Comparison of ENCODE assay signal across 18 mouse cellular contexts in the genomic region with DNA sequence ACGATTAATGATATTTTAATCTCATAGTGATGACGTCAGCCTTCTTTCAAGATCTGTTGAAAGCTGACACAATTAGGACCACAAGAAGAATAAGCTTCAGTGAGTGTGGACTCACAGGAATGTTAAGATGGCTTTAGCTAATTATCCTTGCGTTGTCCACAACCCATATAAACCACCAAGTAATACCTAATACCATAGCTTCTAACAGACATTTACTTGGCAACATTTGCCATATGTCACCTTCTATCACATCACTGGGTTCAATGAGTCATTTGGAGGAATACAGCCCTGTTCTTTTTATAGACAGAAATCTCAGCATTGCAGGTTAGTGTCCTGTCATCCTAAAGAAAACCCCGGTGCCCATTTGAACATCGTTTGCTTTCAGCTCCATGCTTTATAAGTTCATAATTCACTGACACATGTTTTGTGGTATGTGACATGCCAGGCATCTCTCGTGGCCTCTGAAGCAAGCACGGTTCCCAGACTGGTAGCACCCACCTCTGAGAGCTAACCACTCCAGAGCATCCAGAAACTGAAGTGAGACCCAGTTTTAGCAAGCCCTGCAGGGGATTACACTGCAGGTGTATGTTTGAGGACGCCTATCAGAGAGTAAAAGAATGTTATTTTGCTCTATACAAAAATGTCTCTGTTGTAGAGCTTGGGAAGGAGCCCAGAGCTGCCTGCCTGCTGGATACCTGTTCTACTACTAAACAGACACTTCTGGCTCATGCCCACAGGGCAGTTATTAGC.
DNase-seq lines count a peak whose midpoint lies in the region; ATAC-seq and TF ChIP-seq lines count a peak whose summit lies in the region.
"Had no signal": no experiment of that assay in that cellular context is flagged by ENCODE, and none has a peak within 500 bp of the region (broad histone marks: within the 10 kb centered on the region; RNA-seq: fewer than 3 reads in every experiment).

No protein-coding gene starts in this region.

- H3K4me3 ChIP-seq in forebrain, embryonic 13.5 days = no peak overlapping the region
- no peak overlapping the region for H3K4me3 ChIP-seq in forebrain, postnatal 0 days (ENCODE audit: low read depth, low read length)
- no peak overlapping the region for H3K4me3 ChIP-seq in midbrain, postnatal 0 days (ENCODE audit: low read depth, low read length)
- H3K4me3 ChIP-seq in midbrain, embryonic 11.5 days (ENCODE audit: low read depth, low read length) = no peak overlapping the region
- H3K4me3 ChIP-seq: hindbrain, embryonic 15.5 days; liver, embryonic 13.5 days; stomach, embryonic 15.5 days had no signal

- TF ChIP-seq CTCF in forebrain, postnatal 0 days (IDR thresholded peaks at IDR 0.05; ENCODE audit: low read depth) = no peak
- no peak for TF ChIP-seq CTCF in midbrain, postnatal 0 days (IDR thresholded peaks at IDR 0.05)

- H3K4me2 ChIP-seq in forebrain, embryonic 13.5 days = no peak overlapping the region
- H3K4me2 ChIP-seq in forebrain, postnatal 0 days (ENCODE audit: low read depth) = no peak overlapping the region
- no peak overlapping the region for H3K4me2 ChIP-seq in midbrain, postnatal 0 days (ENCODE audit: low read depth, low read length, poor library complexity, severe bottlenecking)
- no peak overlapping the region for H3K4me2 ChIP-seq in midbrain, embryonic 11.5 days
- H3K4me2 ChIP-seq: hindbrain, embryonic 15.5 days; liver, embryonic 13.5 days; stomach, embryonic 15.5 days had no signal

- WGBS in forebrain, embryonic 13.5 days = 53% methylated on average over 8 of the region's 8 CpGs
- whole genome bisulfite sequencing in forebrain, postnatal 0 days = 48% methylated on average over 8 of the region's 8 CpGs
- WGBS in midbrain, postnatal 0 days = 66% methylated on average over 8 of the region's 8 CpGs
- 80% methylated on average over 8 of the region's 8 CpGs for WGBS in midbrain, embryonic 11.5 days

- no peak overlapping the region for H3K27ac ChIP-seq in forebrain, embryonic 13.5 days
- no peak overlapping the region for H3K27ac ChIP-seq in forebrain, postnatal 0 days (ENCODE audit: low read depth, low read length)
- H3K27ac ChIP-seq in midbrain, postnatal 0 days (ENCODE audit: low read depth, low read length) = no peak overlapping the region
- H3K27ac ChIP-seq in midbrain, embryonic 11.5 days (ENCODE audit: low read depth, low read length) = no peak overlapping the region
- H3K27ac ChIP-seq: hindbrain, embryonic 15.5 days; liver, embryonic 13.5 days; stomach, embryonic 15.5 days had no signal

- no peak for DNase-seq in forebrain, postnatal 0 days
- DNase-seq in midbrain, postnatal 0 days (ENCODE audit: low spot score) = peak; percentile 59
- no peak for DNase-seq in midbrain, embryonic 11.5 days (ENCODE audit: low spot score, missing footprints)
- peak; percentile 84 to 87 for DNase-seq in cerebellum, postnatal 10 days
- peak; percentile 20 for DNase-seq in retina, postnatal 7 days (ENCODE audit: low read depth, low spot score)
- no peak for DNase-seq in spleen, postnatal 14 days (ENCODE audit: low spot score in 2 of 2)
- no peak for DNase-seq in lung, postnatal 10 days
- DNase-seq: adrenal gland, postnatal 10 days; heart, postnatal 10 days; kidney, adult 2 months; kidney, postnatal 36 days; liver, embryonic 13.5 days; midbrain, embryonic 14.5 days had no signal

- H3K36me3 ChIP-seq in forebrain, embryonic 13.5 days (ENCODE audit: poor library complexity, severe bottlenecking) = no peaks in the 10 kb centered on the region
- H3K36me3 ChIP-seq in forebrain, postnatal 0 days (ENCODE audit: insufficient read depth) = no peaks in the 10 kb centered on the region
- no peaks in the 10 kb centered on the region for H3K36me3 ChIP-seq in midbrain, postnatal 0 days (ENCODE audit: insufficient read depth, low read length)
- H3K36me3 ChIP-seq in midbrain, embryonic 11.5 days (ENCODE audit: control insufficient read depth, insufficient read depth, low read length) = no peaks in the 10 kb centered on the region
- H3K36me3 ChIP-seq: hindbrain, embryonic 15.5 days; liver, embryonic 13.5 days; stomach, embryonic 15.5 days had no signal

- ATAC-seq in forebrain, embryonic 13.5 days = 0 out of 2 replicates have a peak, but pooled peaks have one; percentile 30
- ATAC-seq in forebrain, postnatal 0 days = no peak
- no peak for ATAC-seq in midbrain, postnatal 0 days (ENCODE audit: low FRiP score)
- ATAC-seq in midbrain, embryonic 11.5 days (ENCODE audit: low FRiP score) = no peak
- ATAC-seq: forebrain, embryonic 16.5 days had no signal

- peaks cover 16% of the 10 kb centered on the region for H3K4me1 ChIP-seq in forebrain, embryonic 13.5 days
- H3K4me1 ChIP-seq in forebrain, postnatal 0 days (ENCODE audit: insufficient read depth) = no peaks in the 10 kb centered on the region
- H3K4me1 ChIP-seq in midbrain, postnatal 0 days (ENCODE audit: insufficient read depth, low read length) = no peaks in the 10 kb centered on the region
- no peaks in the 10 kb centered on the region for H3K4me1 ChIP-seq in midbrain, embryonic 11.5 days (ENCODE audit: control insufficient read depth, insufficient read depth, low read length)
- H3K4me1 ChIP-seq: hindbrain, embryonic 15.5 days; liver, embryonic 13.5 days; stomach, embryonic 15.5 days had no signal

- no peaks in the 10 kb centered on the region for H3K27me3 ChIP-seq in forebrain, embryonic 13.5 days
- no peaks in the 10 kb centered on the region for H3K27me3 ChIP-seq in forebrain, postnatal 0 days (ENCODE audit: insufficient read depth, low read length)
- no peaks in the 10 kb centered on the region for H3K27me3 ChIP-seq in midbrain, postnatal 0 days (ENCODE audit: insufficient read depth, low read length)
- no peaks in the 10 kb centered on the region for H3K27me3 ChIP-seq in midbrain, embryonic 11.5 days (ENCODE audit: control insufficient read depth, insufficient read depth, low read length)
- H3K27me3 ChIP-seq: CH12.LX; hindbrain, embryonic 15.5 days; liver, embryonic 13.5 days; stomach, embryonic 15.5 days had no signal

- H3K9ac ChIP-seq in forebrain, embryonic 13.5 days = no peak overlapping the region
- no peak overlapping the region for H3K9ac ChIP-seq in forebrain, postnatal 0 days
- no peak overlapping the region for H3K9ac ChIP-seq in midbrain, postnatal 0 days (replicated peaks; ENCODE audit: low read length, poor library complexity, severe bottlenecking)
- no peak overlapping the region for H3K9ac ChIP-seq in midbrain, embryonic 11.5 days (ENCODE audit: low read length)
- H3K9ac ChIP-seq: hindbrain, embryonic 15.5 days; liver, embryonic 13.5 days; stomach, embryonic 15.5 days had no signal

- H3K9me3 ChIP-seq in forebrain, embryonic 13.5 days (replicated peaks) = no peaks in the 10 kb centered on the region
- no peaks in the 10 kb centered on the region for H3K9me3 ChIP-seq in forebrain, postnatal 0 days (ENCODE audit: low read length)
- H3K9me3 ChIP-seq in midbrain, postnatal 0 days (ENCODE audit: low read length) = no peaks in the 10 kb centered on the region
- H3K9me3 ChIP-seq in midbrain, embryonic 11.5 days (ENCODE audit: control insufficient read depth, low read length) = no peaks in the 10 kb centered on the region
- H3K9me3 ChIP-seq: hindbrain, embryonic 15.5 days; liver, embryonic 13.5 days; stomach, embryonic 15.5 days had no signal

Comparison
In these comparisons a context has a peak if more than half of its experiments do, and no peak if none do; other contexts are left out.
1. DNase-seq: peak in midbrain, postnatal 0 days (single experiment), cerebellum, postnatal 10 days (2 of 2) and retina, postnatal 7 days (single experiment); none in forebrain, postnatal 0 days (single experiment), midbrain, embryonic 11.5 days (single experiment), spleen, postnatal 14 days (0 of 2) and lung, postnatal 10 days (single experiment).